Mouse (Mus musculus) WW6 (cell line): ENCODE data around the gene Tmem203.
A peak's percentile ranks its signal among the peaks of the same experiment; 100 is the strongest.

Experiments
- DNase-seq: peaks from one replicate; pipeline ENCODE4 v3.0.0-alpha.2; 2013; ENCODE audit warnings: low read depth, low spot score

The Tmem203 gene

GRCm38 (mm10) chr2:25290101-25290815 is 35.0 kb downstream of the Tmem203 start:
- DNase-seq: no peak

GRCm38 (mm10) chr2:25290816-25291130 is 35.5 kb downstream of the Tmem203 start:
- no peak for DNase-seq

DNA sequence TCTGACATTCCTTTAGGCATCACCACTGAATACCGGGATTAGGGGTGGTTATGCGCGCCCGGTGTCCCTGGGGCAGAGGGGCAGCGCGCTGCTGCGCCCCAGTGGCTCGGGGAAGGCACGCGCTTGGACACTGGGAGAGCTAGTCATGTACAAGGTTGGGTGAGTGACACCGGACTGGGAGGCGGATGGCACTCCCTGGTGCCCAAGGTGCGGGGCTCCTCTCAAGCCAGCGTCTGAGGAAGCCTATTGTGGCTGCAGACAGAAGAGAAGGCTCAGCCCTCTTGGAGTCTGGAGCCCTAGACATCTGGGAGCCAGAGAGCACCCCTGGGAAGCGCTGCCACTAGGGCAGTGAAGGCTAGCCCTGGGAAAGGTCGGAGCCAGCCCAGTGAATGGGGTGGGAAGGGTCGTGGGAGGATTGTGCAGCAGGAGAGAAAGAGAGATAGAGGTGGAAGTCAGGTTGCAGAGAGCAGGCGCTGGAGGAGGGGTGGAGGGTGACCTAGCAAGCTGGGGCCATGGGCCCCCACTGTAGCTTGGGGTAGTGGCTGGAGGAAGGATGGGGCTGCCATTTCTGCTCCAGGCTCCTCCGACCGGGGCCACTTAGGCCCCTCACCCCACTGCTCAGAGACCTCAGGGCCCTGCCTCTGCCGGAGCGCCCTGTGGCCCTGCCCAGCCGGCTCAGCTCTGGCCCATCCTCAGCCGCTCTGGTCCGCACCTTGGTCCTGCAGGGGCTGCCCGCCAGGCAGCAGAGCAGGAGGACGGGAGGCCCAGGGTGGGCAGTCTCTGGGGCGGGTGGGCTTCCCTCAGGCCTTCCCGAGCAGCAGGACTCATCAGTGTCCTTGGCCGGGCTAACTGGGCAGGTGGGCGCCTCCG is 36.2 kb downstream of the Tmem203 start:
- no peak for DNase-seq

- no peak for DNase-seq
Observed at GRCm38 (mm10) chr2:25292054-25292544, 36.9 kb downstream of the Tmem203 start.

- DNase-seq: peak; percentile 52
Observed at GRCm38 (mm10) chr2:25292856-25293255, 37.6 kb downstream of the Tmem203 start.

DNA sequence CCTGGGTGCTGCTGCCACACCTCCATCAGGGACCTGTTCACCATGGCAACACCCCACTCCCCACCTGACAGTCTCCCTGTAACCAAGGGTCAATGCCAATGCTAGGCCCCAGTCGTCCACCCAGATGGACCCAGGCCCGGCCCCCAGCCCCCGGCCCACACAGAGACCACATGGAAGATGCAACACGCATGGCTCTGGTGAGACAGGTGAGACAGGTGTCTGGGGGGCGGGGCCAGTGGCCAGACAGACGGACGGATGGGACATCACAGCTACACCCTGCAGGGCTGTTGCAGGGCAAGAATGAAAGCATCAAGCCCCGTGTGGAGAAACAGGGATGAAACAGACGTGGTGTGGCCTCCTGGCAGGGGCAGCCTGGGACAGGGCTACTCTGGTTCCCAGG is 38.5 kb downstream of the Tmem203 start:
- no peak for DNase-seq

DNA sequence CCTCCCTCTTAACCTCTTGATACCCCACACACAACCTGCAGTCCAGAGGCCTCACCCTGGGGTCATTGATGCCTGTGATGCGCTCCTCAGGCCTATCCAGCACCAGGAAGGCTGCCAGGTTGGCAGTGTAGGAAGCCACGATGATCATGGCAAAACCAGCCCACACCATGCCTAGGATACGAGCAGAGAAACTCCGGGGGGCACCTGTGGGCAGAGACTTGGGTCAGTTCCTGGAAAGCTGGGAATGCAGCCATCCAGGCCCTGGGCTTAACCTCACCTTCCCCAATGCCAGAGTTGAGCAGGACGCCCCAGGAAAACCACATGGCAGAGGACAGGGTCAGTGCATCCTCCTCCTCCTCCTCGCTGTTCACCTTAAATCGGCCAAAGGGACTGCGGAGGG is 41.9 kb downstream of the Tmem203 start:
- DNase-seq: no peak

DNA sequence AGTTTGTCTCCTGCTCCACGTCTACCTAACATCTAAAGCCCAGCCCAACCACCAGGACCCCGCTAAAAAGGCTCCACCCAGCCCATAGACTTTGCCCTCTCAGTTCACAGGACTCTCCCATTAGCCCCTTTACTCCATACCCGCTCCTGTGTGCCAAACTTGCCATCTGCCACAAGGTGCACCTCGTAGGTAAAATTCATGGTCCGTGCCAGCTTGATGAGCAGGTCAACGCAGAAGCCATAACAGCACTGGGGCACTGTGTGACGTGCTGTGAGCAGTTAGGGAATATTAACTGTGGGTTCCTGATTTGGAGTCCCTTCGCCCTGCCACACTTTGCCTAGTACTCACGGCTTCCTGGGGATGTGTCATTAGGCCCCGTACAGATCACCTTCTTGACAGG is 42.8 kb downstream of the Tmem203 start:
- no peak for DNase-seq

- DNase-seq: no peak
Observed at GRCm38 (mm10) chr2:25303452-25303851, 48.2 kb downstream of the Tmem203 start.

DNA sequence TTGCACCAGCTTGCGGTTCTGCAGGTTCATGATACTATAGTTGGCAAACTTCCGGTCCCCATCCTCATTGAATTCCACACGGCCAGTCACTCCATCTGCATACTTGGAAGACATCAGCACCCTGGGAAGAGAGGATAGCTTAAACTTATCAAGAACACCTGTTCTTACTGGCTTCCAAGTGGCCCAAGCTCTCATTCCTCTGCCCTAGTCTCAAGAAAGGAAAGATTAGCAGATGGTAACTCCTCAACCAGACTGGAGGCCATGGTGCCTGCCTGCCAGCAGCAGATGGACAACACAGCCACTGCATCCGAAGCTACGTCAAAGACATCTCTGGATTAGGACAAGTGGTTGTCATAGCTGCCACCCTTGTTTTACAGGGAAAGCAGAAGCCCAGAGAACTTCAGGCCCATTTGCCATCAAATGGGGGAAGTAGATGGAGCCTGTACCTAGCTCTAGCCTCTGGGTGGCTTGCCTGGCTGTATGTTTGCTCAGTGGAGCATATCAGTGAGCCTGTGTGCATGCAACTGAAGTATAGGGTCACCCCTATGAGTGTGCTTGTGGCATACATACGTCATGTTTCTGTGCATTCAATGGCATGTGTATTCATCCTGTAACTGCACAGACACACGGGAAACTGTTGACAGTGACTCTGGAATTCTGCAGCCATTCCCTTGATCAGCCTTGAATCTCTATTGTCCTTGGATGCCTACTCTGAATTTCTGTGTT is 48.9 kb downstream of the Tmem203 start:
- DNase-seq: no peak

- DNase-seq: no peak
Observed at GRCm38 (mm10) chr2:25304657-25305541, 49.7 kb downstream of the Tmem203 start.
